Mouse (Mus musculus) monocyte, adult 5-6 weeks (primary cell): Measurements from ENCODE around the gene BC055324. TPM values are rescaled to one million over a fixed set of nuclear protein-coding genes. Genes with fewer than 3 reads are reported as not detected.
"Not testable (repeated sequence)": the region's sequence is repeated elsewhere in the genome, so short reads cannot be mapped to it uniquely, and the experiment has no call there.

Experiments used
- ATAC-seq: fragments of 153-309, 156-312 bp; replicated peaks from 2 replicates; pipeline ENCODE4 v1.8.0; 2017; ENCODE audit warnings: mild to moderate bottlenecking; ENCODE audit not compliant: low TSS enrichment, insufficient number of reproducible peaks, severe bottlenecking, poor library complexity, low FRiP score
- total RNA-seq: library from RNA; stranded (forward); fragments of 200-1000, 200-491, 200-594 nt; gene quantifications from 3 replicates; pipeline ENCODE4 v1.2.3, GENCODE M21; 2017

Gene BC055324
- total RNA-seq, result 0.96 to 6.6 TPM (median 1.8 TPM) in 3 replicates

GRCm38 (mm10) chr1:163994721-163995608, at the start of gene BC055324, which contains the start of gene Mettl18:
TSS of gene BC055324 (minus strand) at chr1:163994796.
TSS of gene Mettl18 (plus strand) at chr1:163994889.
- peak; percentile 100 for ATAC-seq

DNA sequence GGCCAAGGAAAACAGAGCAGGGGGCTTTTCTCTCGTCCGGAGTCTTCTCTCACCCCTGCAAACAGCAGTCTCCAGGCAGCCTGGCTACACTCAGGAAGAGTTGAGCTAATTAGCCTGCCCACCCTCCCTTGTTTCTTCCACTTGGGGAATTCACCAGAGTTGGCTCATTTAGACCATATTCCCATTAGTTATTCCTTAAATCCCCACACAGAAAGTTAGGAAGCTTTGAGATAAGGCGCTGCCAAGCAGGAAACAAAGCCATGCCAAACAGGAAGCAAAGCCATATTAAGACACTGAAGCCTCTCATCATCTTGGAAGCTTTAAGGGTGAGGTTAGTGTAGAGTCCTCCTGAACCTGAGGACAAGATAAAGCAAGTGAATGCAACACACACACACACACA, 49.0 kb upstream of the BC055324 start:
- no peak for ATAC-seq

DNA sequence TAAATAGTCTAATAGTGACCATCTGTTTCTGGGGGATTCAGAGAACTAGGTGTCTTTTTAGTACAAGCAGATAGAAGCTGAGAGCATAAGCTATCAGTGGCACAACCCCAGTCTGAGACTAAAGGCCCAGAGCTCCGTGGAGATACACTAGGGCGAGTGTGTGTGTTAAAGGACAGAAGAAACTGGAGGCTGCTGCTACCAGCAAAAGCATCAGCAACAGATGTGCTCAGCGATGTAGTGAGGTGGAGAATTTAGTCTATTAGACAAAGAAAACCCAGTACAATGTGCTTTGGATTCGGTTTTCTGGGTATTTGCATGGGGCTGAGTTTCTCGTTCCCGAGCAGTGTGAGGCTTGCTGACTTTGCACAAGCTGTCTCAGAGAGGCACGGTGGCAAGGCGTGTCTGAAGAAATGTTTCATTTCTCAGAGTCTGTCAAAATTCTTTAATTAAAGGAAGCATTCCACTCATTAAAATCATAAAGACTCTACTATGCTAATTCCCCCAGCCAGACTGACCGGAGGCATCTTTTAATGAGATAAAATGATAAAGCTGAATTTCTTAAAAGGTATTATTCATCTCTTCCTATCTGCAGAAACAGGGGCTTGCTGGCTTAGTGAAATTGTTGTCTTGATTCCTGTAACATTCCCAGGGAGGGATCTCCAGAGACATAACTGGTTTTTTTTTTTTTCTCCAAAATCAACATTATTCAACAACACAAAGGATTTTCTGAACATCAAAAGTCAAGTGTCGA, 46.0 kb upstream of the BC055324 start:
- ATAC-seq, result no peak

- ATAC-seq, result no peak
Measured at GRCm38 (mm10) chr1:164027416-164027815, 32.8 kb upstream of the BC055324 start.

DNA sequence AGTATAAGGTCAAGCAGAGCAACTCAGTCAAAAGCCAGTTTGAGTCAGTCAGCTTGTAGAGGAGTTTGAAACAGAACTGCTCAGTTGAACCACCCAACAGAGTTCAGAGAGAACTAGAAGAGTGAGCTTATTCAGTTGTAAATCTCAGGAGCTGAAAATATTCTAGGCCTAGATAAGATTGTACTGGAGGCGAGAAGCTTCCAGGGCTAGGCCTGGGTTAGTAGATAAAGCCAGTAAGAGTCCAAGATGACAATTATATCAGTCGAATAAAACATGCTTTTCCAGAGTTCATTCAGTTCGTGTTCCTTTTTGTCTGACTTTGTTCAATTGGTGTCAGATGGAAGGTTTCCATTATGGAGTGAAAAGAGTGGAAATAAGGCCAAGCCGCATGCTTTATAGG, 31.1 kb upstream of the BC055324 start:
- no peak for ATAC-seq

GRCm38 (mm10) chr1:164022106-164022505, 27.5 kb upstream of the BC055324 start:
- not testable (repeated sequence) for ATAC-seq

- not testable (repeated sequence) for ATAC-seq
Measured at GRCm38 (mm10) chr1:164020746-164021145, 26.1 kb upstream of the BC055324 start.

- ATAC-seq, result no peak
Measured at GRCm38 (mm10) chr1:164019789-164020188, 25.2 kb upstream of the BC055324 start.

- ATAC-seq, result no peak
Measured at GRCm38 (mm10) chr1:164018221-164018896, 23.8 kb upstream of the BC055324 start.

DNA sequence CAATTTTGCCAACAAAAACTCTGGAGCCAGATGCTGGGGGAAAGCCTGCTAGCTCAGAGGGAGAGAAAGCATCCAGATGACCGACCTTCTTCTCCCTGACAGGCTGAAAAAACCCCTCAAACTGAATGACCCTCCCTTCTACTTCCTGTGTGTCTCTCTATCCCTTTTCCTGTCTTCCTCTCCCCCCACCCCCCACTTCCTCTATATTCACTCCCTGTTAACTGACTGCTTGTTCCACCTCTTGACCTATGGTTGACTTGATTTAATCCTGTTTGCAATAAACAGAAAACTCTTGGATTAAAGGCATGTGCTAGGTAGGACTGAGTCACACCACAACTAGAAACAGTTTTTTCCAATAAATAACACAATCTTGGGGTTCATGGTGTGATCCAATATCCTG, 20.0 kb upstream of the BC055324 start:
- no peak for ATAC-seq

DNA sequence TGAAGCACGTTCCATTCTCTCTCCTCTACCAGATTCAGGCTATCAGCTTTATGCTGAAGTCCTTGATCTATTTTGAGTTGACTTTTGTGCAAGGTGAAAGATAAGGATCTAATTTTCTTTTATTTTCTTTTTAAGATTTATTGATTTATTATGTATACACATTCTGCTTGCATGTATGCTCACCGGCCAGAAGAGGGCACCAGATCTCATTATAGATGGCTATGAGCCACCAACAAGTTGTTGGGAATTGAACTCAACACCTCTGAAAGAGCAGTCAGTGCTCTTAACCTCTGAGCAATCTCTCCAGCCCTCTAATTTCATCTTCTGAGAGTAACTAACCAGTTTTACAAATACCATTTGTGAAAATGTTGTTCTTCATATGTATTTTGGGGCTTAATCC, 14.6 kb upstream of the BC055324 start:
- ATAC-seq, result 0 out of 2 replicates have a peak, but pooled peaks have one; percentile 49

- no peak for ATAC-seq
Measured at GRCm38 (mm10) chr1:164004311-164004710, 9.7 kb upstream of the BC055324 start.

DNA sequence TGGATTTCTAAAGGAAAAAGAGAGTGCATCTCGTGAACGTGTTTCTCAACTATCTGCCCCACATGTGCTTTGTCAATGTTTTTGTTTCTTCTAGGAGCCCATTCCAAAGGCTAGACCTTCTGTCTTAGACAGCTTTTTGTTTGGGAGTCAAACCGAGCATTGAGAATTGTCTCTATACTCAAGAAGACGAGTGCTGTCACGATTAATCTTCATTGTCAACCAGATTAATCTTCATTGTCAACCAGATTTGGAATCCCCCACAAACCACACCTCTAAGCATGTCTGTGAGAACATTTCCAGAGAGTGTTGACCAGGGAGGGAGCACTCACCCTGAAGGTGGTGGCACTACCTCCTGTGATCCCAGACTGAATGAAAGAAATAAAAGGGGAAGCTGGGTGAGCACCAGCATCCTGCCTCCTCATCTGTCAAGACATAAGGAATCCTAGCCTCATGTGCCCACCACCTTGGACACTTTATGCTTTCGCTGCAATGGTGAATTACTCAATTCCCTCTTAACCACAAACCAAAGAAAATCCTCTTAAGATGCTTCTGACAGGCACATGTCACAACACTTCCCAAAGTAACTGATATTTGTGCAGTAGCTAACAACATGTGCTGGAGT, 7.3 kb upstream of the BC055324 start:
- no peak for ATAC-seq

DNA sequence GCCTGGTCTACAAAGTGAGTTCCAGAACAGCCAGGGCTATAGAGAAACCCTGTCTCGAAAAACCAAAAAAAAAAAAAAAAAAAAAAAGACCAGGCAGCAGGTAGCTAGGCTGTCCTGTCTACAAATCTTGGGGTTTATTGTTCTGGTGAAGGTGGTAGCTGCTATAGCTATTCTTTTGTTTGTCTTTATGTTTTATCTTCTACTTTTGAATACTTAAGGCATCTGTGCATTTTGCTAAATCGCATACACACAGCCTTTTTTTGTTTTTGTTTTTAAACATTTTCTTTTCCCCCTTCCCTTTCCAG, 965 bp upstream of the BC055324 start:
- ATAC-seq, result no peak

- ATAC-seq, result no peak
Measured at GRCm38 (mm10) chr1:163994173-163994720, 349 bp downstream of the BC055324 start.

GRCm38 (mm10) chr1:163992371-163992770, 2.2 kb downstream of the BC055324 start:
- ATAC-seq, result no peak

- no peak for ATAC-seq
Measured at GRCm38 (mm10) chr1:163976515-163976914, 18.1 kb downstream of the BC055324 start.

DNA sequence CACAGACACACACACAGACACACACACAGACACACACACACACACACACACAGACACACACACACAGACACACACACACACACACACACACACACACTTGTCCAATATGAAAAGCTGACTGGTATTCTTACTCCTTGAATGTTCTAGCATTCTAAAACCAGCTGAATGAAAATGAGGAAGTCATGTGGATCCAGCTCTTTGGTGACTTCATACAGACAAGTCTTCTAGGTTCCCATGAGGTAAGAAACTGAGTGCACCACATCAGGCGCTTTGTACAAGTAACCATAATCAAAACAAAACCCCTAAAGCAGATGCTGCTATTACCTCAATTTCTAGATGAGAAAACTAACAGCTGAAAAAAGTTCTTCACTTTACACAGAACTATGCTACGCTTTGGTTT, 19.5 kb downstream of the BC055324 start:
- ATAC-seq, result no peak

DNA sequence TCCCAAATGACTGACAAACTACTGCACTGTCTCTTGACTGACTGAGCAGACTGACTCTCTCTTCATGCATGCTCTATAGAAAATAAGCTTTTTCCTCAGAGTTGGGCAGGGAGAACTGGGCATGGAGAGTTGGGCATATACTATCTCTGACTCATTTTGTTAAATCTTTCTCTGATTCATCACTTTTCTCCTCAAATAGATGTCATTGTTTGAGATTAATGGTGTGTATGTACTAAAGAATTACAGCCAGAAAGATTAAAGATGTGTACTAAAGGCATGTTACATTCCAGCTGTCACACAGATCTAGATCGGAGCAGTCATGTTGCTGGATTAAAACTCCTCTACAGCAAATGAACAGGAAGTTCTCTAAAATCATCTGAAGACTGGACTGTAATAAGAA, 20.1 kb downstream of the BC055324 start:
- ATAC-seq, result no peak
